Mouse (Mus musculus): ENCODE measurements around the gene Tspan1.

Tspan1 gene

DNA sequence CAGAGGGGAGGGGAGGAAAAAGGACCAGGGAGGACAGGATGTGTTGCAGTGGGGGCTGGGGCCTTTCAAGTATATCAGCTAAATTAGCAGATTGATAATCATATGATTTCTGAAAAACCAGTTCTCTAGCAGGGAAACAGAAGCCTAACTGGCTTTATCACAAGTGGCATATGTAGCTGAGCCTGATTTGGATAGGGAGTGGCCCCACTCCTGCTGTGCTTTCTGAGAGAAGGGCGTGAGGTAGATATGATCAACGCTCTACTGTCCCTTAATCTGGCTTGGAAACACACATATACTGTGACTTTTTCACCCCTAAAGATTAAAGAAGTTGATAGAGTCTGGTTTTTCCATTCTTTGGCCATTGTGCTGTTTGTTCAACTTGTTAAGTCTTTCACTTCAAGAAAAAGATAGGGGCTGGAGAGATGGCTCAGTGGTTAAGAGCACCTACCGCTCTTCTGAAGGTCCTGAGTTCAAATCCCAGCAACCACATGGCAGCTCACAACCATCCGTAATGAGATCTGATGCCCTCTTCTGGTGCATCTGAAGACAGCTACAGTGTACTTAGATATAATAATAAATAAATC is 41.5 kb downstream of the Tspan1 start:
- DNase-seq (ENCODE audit: low spot score in 2 of 2), result no peak

DNA sequence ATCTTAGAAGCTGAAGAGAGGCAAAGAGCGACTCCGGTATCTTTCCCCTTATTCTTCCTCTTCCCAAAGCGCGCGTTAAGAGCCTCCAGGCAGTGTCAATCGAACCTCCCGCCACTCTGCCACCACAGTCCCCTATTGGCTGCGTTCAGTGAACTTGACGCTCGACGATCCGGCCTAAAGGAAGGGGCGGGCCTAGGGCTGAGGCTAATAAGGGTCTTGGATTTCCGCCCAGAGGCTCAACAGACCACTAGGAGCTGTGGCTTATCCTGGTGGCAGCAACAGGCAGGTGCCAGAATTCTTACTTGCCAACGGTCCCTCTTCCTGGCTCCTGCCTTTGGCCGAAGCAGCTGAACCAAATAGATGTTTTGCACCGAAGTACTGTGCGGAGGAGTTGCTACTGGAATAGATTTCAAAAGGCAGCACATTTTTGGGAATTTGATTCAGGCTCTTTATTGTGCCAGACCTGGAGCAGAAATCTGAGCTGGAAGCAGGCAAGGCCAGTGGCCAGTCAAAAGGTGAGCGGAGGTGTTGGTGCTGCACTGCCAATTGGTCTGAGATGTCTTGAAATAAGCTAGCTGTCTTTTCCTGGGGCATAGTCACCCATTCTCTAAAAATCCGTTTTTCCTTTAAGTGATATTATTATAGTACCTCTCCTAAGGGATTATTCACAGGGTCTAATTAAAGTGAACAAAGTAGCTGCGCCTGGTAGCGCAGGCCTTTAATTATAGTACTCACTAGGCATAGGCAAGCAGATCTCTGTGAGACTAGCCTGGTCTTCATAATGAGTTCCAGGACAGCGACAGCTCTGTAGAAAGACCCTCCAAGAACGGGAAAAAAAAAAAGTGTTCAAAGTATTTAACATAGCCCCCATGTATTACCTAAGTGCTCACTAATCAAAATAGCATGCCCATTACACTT is 43.5 kb downstream of the Tspan1 start, which contains the start of the genes Rad54l and Pomgnt1:
Rad54l (minus strand) TSS at position 89 of the 918 bp plus-strand sequence.
Pomgnt1 (plus strand) TSS at position 239 of the 918 bp plus-strand sequence.
- peak; percentile 59 to 87 for DNase-seq (ENCODE audit: low spot score in 2 of 2)

DNA sequence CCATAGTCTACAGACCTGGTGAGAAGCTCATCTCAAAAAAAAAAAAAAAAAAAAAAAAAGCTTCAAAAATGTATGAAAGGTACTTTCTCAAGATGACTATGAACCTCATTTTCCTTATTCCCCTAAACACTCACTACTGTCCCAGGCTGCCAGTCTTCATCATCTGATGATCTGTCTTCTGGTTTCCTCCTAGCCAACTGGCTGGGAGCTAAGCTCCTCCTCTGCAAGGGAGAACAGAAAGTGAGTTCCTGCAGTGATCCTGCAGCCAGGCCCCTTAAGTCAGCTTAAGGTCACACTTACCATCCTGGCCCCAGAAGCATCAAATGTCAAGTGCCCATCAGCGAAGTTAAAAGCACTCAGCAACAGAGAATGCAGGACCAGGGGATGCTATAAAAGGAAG is 44.6 kb downstream of the Tspan1 start:
- peak in 1 of 2 experiments; percentile 25 for DNase-seq (ENCODE audit: low spot score in 2 of 2)
